Mouse (Mus musculus) myocyte (in vitro differentiated cells): ENCODE measurements around the gene Aspg.

Source experiments
- CEBPB ChIP-seq: IDR thresholded peaks from 2 replicates; pipeline ENCODE4 v1.6.1; 2011; ENCODE audit warnings: mild to moderate bottlenecking, moderate library complexity; ENCODE audit not compliant: poor library complexity, insufficient read depth, severe bottlenecking
- E2F4 ChIP-seq: IDR thresholded peaks from one replicate; pipeline ENCODE4 v1.6.1; 2011; ENCODE audit warnings: mild to moderate bottlenecking, control low read depth, moderate library complexity; ENCODE audit not compliant: insufficient read depth
- MAX ChIP-seq: IDR thresholded peaks from one replicate; pipeline ENCODE4 v1.6.1; 2011; ENCODE audit warnings: low read depth, mild to moderate bottlenecking, control low read depth
- MYOD1 ChIP-seq, 3 experiments: IDR thresholded peaks; one replicate each; pipeline ENCODE4 v1.6.1; 2011; ENCODE audit warnings: control low read depth in 2 of 3, low read depth in 2 of 3, mild to moderate bottlenecking in 2 of 3, moderate library complexity in 1 of 3; ENCODE audit not compliant: insufficient read length in 2 of 3, control insufficient read depth in 1 of 3
- POLR2A ChIP-seq: IDR thresholded peaks from one replicate; pipeline ENCODE4 v1.6.1; 2011; ENCODE audit warnings: low read depth, mild to moderate bottlenecking, control low read depth, moderate library complexity; ENCODE audit not compliant: insufficient read length
- USF1 ChIP-seq: IDR thresholded peaks from one replicate; pipeline ENCODE4 v1.6.1; 2011; ENCODE audit warnings: low read depth, mild to moderate bottlenecking, control low read depth, moderate library complexity

- TF ChIP-seq CEBPB: no peak
- TF ChIP-seq POLR2A: no peak
- no peak for TF ChIP-seq E2F4
- no peak for TF ChIP-seq MAX
- no peak for TF ChIP-seq MYOD1 (IDR thresholded peaks at IDR 0.05; ENCODE audit: control insufficient read depth in 1 of 3, insufficient read length in 2 of 3, low read depth in 2 of 3)
- TF ChIP-seq USF1: no peak
These were observed 49.0 kb downstream of the Aspg start for GRCm38 (mm10) chr12:112155218-112156051.
